Mouse (Mus musculus): ENCODE data around the gene Afap1.

- TF ChIP-seq POLR2A (IDR thresholded peaks at IDR 0.05; ENCODE audit: extremely low read depth, insufficient read depth, low read length), result no peak
- TF ChIP-seq CTCF (IDR thresholded peaks at IDR 0.05; ENCODE audit: low read depth, low read length), result no peak
Measured at GRCm38 (mm10) chr5:36025076-36025475, 132.0 kb downstream of the Afap1 start.
